Mouse (Mus musculus): ENCODE measurements around the gene Acox2.
"Not testable (repeated sequence)": the region's sequence is repeated elsewhere in the genome, so short reads cannot be mapped to it uniquely, and the experiment has no call there.

Acox2 gene

DNA sequence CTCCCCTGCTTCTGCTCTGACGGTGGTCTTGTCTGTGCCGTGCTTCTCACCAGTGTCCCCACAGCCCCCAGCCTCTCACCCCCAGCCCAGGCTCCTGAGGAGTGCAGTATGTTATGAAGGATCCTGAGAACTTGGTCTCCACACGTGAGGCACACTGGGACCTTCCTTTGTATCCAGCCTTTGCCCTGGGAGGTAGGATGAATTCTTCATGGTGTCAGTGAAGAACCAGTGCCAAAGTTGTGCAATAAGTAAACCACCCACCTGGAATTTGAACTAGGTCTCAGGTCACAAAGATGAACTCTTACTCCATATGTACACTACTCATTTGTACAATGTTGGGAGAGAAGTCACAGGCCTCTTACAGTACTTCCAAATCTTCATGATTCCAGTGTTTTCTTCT lies at the start of gene Acox2:
TSS of gene Acox2 (minus strand) at position 188 of the 400 bp plus-strand sequence.
- in situ Hi-C loops (cut with MboI), result no loop called here

DNA sequence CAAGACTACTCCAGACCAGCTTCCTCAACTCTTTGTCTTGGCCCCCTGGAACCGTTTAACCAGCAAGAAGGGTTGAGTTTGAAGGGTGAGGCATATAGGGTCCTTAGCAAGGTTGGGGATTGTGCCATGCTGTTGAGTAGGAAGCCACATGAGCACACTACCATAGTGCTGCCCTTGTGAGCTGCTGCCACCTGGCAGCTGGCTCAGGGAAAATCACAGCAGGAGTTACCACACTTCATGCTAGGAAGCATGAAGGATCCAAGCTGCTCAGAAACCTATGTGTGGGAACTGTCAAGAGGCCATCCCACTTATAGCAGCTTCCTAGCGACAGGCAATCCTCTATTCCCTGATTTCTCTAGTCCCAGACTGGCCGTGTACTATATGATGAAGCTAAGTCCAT lies 49.5 kb upstream of the Acox2 start:
- in situ Hi-C loops (cut with MboI), result no loop called here

DNA sequence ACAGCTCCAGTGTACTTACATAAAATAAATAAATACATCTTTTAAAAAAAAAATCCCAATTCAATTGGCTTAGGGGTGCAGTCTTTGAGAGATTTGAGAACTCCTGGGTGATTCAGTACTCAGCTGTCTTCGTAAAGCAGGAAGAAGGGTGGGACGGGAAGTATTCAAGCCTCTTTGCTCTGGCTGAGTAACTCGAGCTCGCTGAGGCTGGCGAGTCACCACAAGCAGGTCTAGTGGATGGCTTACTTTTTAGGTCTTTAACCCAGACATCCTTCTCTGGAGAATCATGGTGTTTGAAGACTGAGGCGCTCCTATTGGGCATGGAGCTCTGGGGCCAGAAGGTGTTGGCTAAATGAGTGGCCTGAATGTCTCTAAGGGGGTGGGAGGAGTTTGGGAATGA lies 47.7 kb upstream of the Acox2 start:
- in situ Hi-C loops (cut with MboI), result no loop called here

DNA sequence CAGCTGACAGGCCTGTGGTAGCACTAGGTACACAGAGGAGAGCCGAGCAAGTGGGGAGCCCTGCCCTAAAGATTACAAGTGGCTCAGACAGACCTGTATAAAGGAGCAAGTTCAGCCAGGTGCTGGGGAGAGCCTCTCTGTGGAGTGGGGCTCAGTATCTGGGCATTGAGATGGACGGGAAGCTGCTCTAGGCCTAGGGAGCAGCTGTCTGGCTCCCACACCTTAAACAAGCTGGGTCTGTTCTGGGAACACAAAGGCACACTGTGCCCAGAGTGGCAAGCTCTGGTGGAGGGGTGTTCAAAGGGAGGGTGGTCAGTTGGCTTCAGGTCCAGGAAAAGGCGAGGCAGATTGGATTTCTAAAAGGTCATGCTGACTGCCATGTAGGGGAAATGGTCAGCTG lies 45.9 kb upstream of the Acox2 start:
- in situ Hi-C loops (cut with MboI), result no loop called here

DNA sequence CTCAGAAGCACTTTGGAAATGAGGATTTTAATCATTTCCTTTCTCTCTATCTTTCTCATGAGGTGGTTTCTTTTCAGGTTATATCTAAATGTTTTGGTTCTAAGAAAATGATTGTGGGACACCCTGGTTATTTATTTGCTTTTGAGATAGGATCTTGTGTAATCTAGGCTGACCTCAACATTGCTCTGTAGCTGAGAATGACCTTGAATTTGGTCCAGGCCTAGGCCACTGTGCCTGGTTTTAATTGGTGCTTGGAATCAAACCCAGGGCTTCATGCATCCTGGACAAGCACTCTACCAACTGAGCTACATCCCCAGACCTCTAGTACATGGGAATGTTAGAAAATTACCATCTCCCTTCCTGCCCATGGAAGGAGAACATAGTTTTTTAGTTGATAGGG lies 44.9 kb upstream of the Acox2 start:
- in situ Hi-C loops (cut with MboI), result no loop called here

DNA sequence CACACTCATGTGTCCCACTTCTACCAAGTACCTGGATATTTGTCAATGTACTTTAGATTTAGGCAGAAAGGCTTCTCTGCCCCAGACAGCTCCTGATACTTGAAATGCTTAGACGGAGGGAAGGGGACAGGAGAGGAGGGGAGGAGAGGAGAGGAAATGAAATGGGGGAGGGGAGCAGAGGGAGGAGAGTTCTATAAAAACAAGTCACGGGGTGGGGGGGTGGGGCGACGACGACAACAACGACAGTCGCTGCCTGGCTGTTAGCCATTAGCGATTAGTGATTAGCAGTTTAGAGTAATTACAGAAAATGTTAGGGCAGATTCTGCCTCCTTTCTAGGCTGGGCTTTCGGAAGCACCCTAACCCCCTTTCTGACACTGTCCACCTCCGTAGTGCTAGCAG lies 43.5 kb upstream of the Acox2 start:
- in situ Hi-C loops (cut with MboI), result no loop called here

DNA sequence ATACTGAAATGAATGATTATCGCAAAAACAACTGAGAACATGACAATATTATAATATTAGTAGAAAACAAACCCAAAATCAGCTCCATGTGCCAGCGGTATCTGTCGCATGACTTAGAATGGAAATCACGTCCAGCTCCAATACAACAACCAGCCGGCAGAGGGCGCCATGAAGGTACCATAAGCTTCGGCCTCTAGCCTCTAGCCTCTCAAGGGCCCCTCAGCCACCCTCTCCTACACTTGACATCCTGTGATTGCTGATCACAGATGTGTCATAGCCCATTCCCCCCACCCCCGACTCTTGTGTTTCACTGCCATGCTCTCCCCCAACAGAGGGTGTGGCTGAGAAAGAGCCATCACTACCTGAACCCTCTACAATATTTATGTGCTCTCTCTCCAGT lies 41.1 kb upstream of the Acox2 start:
- in situ Hi-C loops (cut with MboI), result no loop called here

DNA sequence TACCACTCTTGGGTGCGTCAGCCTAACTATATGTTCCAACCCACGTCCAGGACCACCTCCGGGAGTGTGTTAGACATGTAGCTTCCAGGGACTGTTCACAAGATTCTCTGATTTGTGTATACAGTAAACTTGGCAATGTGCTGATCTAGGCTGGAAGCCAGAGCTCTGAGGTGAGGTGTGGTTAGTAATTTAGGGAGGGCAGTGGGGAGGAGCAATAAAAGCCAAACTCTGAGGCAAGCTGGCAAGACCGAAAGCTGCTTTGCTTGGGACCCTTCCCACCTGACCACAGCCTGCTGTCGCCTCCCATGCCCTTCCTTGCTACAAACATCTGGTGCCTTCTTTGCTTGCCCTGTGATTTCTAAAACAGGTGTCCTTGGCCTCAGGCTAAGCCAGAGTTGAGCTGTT lies 38.7 kb upstream of the Acox2 start:
- in situ Hi-C loops (cut with MboI), result no loop called here

DNA sequence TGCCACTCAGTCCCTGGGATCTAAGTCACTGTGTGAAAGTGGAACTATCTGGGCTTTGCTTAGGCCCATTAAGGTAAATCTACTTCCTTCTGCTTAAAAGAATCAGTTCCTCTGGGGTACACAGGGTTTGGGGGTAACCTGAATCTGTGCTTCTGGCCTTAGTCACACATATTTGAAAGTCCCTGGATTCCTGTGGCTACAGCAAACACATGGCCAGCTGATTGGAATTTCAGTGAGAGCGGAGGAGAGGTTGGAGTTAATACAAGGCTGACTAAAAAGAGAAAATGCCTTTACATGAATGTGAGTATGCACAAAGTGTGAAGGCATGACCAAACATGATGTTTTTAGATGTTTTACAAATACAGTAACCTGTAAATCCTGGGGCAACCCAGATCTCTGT lies 35.1 kb upstream of the Acox2 start:
- in situ Hi-C loops (cut with MboI), result no loop called here

DNA sequence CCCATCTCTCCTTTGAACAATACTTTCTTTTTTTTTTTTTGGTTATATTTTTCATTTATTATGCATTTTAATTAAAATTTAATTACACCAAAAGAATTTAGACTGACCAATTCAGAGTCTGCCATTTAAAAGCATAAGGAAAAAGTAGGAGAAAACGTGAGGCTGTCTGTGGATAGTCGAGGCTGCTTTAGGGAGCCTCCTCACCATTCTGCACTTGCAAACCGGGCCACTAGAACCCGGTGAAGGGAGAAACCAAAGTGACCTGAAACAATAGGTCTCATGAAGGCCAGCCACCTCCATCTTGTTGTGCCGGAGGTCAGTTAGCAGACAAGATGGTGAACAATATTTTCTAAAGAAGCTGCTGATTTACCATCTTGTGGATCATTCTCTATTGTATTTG lies 27.4 kb upstream of the Acox2 start:
- in situ Hi-C loops (cut with MboI), result not testable (repeated sequence)

DNA sequence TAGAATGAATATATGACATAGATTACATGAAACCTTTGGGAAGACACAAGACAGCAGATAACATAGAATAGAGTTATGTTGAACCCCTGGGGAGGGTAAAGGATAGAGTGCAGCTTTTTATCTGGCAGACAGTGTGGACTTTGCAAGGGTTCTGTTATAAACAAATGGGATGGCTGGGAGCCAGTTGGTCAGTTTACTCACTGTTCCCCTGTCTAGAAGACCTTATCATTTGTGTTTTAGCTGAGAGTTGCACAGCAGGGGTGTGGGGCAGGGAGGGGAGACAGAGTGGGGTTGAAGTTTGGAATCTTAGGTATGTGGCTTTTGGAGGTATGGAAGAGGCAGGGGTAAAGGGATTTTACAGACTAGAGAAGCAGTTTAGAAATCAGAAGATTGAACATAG lies 24.6 kb upstream of the Acox2 start:
- in situ Hi-C loops (cut with MboI), result no loop called here

DNA sequence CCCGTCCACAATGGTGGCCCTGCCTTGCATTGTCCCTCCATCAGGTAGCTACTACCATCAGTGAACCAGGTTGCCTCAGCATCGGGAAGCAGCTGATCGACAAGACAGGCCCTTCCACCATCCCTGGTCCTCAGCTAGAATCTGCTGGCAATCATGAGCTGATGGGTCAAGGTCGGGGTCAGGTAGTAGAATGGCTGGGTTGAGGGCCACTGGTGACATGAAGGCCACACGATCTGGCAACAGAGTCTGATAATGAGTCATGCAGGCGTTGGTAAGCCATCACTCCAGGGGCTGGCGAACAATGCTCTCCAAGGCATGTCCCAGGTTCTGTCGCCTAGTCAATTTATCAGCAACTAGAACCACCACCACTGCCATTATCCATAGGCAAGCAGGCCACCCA lies 12.1 kb upstream of the Acox2 start:
- in situ Hi-C loops (cut with MboI), result not testable (repeated sequence)

DNA sequence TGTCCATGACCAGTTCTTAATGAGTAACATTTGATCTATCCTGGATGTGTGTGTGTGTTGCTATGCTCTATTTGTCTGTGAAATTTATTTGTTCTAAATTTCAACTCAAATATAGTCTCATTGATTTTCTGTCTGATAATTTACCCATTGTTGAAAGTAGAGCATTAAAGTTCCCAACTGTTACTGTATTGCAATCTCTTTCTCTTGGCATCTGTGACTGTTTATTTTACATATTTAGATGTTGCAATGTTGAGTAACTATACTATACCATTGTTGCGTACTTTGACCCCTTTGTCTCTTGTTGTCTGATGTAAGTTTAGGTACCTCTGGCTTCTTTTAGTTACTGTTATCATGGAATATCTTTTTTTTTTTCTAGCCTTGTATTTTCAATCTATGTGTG lies 5.2 kb upstream of the Acox2 start:
- in situ Hi-C loops (cut with MboI), result no loop called here

DNA sequence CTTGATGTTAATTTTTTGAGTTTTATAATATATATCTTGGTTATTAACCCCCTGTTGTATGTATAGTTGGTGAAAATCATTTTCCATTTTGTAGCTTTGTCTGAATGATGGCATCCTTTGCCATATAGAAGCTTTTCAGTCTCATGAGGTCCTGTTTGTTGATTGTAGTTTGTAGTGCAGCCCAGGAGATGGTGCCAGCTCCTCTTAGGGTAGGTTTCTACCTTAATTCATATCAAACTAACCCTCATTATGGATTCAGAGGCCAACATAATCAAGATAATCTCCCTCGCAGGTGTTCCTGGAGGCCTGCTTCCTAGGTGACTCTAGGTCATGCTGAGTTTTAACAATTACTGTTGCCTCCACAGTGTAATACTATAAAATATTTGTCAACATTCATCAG lies 3.1 kb upstream of the Acox2 start:
- in situ Hi-C loops (cut with MboI), result no loop called here

DNA sequence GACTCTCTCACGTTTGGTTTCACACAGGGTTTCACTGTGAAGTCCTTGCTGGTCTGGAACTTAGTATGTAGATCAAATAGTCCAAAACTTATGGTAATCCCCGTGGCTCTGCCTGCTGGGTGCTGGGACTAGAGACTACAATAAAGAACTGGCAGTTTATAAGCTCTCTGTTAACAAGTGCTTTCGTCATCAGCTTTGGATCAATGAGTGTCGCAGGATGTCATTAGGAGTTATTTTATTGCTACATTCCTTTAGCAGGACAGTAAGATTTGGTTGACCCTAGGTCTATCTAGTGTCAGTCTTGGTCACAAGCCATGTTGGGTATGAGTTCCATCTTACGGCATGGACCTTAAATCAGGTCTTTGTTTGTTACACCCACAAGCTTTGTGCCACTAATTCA lies 1.1 kb upstream of the Acox2 start:
- in situ Hi-C loops (cut with MboI), result no loop called here

DNA sequence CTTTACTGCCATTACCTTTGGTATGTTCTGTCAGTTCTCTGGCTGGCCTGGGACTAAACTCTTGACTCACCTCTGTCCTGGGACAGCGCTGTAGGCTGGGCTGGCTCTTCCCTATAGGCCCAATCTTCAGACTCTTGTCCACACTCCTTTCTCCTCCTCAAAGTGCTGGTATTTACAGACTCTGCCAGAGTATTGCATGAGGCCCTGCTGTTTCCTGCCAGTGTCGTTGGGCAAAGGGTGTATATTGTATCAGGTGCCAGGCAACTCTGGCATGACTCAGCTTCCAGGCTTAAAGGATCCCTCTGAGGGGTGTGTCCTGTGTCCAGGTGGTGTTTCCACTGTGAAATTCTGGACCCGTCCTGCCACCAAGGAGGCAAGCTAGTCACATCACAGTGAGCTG lies 401 bp downstream of the Acox2 start:
- in situ Hi-C loops (cut with MboI), result no loop called here

DNA sequence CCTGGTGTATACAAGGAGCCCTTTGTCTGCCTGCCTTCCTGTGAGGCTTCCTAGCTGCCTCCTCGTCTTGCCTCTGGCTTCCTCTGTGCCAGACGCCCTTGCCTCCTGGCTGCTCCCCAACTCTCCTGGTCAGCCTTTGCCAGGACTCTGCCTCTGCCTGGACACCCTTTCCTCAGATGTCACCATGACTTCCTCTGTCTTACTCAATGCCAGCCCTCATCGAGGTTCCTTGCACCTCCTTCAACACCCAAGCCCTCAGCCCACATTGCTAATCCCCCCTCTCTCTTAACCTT lies 872 bp downstream of the Acox2 start:
- in situ Hi-C loops (cut with MboI), result no loop called here

DNA sequence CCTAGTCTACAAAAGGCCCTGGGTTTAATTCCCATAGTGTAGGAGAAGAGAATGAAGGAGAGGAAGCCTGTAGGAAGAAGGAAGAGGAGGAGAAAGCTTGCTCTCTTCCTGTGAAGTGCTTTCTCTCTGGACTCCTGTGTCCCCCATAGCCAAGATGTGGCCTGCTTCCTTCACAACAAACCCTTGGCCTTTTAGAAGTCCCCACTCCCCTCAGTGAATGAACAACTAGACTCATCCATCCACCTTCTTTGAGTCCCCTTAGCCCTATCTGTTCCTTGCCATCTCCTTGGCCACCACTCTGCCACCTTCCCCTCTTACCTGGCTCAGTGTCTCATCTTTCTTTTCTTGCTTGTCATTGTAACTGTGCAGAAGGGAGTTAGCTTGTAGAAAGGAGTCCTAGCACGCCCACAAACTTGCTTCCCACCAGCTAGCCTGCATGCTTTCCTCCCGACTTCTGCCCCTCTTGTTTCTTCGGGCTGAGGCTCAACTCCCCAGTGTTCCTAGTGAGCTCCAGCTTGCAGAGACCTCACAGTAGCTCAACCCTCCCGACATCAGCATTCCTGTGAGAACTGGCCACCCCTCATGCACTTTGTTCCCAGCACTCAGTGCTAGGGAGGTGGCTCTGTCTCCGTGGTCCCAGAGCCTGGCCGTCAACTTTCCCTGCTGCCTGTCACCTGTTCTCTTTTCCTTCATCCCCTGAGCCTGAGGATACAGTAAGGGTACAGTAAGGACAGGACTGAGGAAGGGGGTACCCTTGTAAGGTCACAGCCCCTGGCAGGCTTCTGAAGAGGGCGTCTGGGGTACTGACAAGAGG lies 1.4 kb downstream of the Acox2 start:
- in situ Hi-C loops (cut with MboI), result no loop called here

DNA sequence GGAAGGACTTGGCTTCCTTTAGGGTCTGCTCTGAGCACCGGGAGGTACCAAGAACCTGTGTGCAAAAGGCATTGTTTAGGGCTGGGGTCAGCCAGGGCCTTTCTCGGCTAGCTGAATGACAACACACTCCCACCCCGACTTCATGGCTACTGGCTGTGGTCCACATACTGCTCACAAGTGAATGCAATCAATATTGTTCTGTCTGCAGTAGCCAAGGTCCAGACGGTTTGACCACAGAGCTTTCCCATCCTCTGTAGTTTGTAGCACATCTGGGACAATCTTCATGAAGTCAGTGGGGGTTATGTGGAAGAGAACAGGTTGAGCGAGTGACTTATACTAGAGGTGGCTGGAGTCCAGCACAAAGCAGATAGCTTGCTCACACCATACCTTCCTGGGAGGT lies 2.3 kb downstream of the Acox2 start:
- in situ Hi-C loops (cut with MboI), result no loop called here

DNA sequence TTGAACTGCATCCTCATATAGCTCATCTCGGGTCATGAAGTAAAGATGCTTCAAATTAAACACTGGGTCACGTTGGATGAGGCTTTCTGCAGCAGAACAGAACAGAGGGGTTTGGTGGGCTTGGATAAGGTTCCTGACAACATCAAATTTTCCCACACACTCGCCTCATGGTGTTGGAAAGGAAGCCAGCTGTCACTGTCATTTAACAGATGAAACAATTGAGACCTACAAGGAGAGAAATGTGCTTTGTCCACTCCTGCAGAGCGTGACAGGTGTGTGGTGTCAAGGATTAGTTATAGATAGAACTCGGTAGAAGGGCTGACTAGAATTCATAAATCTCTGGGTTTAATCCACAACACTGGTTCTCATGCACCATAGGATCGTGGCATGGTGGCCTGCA lies 3.1 kb downstream of the Acox2 start:
- in situ Hi-C loops (cut with MboI), result no loop called here

DNA sequence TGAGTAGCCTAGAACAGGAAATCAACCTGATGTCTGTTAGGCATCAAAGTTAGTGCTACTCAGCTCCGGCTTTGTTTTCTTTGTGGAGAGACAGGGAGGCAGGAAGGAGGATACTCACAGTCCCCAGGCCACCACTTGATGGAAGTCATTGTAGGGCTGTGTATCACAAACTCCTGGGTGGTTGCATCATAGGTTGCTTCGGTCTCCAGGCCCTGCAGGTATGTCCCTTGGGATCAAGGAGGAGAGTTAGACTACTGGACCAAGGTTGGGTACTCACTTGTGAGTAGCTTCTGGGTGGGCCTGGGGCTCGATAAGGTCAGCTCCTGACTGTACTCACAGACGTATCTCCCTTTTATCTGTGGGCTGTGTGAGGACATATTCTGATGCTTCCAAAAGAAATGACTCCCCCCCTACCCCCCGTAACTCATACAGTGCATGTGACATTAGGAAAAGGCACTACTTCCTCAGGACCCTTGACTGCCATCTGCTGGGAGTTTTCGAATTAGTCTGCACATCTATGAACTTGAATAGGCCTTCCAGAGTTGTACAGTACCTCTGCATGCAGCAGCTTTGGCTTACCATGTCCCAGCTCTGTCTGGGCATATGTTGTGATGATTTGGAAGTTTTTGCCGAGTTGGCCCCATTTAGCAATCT lies 4.0 kb downstream of the Acox2 start:
- in situ Hi-C loops (cut with MboI), result no loop called here

DNA sequence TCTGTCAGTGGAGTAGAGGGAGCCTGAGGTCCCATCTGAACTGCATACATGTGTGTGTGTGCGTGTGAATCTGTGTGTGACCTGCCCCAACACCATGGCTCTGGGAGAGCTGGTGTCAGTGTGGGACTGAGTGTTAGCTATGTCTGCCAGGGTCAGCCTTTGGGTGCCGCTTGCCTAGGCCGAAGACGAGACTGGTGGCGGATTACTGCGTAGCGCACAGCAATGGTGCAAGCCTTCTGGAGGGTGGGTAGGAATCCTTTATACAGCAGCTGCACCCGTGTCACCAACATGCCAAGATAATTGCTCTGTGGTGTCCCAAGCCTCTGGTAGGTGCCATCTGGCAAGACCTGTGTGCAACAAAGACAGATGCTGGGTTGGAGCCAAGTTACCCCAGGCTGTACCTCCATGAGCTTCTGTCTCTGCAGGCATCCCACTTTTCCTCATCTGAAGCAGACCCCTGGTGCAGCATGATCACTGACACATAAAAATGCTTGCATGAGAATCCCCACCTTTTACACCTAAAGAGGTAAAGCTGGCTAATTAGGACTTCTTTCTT lies 7.7 kb downstream of the Acox2 start:
- in situ Hi-C loops (cut with MboI), result no loop called here

DNA sequence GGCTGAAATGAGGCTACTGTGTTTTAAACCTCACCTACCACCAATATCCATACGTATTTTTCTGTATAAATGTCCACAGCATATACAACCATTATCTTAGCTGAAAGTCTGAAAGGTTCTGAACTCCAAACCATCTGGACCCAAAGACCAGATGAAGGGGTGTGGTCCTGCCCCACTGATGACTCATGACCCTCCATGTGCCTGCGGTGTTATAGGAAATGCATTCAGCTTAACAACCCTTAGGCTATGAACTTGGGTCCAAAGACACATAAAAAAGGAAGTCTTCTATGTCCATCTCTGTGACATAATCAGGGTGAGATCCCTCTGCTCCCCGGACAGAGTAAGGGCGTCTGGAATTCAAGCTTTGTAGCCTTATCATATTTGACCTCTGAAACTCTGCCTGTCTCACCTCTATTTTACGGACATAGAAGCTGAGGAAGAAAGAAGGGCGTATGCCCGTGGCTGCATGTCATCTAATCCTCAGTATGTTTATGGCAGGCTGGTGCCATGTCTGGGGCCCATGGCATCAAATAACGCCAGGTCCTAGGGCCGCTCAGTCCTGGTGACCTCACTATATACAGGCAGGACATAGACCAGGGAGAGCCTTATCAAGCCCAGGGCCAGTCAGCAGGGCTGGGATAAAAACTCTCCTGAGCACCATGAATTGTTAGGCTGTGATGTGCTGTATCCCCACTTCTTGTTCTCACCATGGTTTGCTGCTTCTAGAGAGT lies 8.8 kb downstream of the Acox2 start:
- in situ Hi-C loops (cut with MboI), result no loop called here
